Mouse (Mus musculus): Measurements from ENCODE around the gene Dlx4.

Dlx4 gene

DNA sequence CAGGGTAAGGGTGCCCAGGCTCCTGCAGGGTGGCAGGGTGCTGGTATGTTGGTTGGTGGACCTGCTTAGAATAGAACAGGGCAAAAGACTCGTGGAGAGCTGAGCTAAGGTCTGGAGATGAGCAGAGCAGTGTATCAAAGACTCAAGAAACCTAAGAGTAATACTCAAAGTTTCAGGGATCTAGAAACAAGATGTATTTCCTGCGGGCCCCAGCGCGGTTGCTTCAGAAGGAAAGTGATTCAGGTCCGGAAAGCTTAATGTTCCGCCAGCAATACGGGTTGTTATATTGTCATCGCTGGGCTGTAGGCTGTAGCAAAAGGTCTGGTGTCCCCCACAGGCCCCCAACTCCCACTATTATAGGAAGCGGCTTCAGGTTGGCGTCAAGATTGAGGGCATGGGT is 3.8 kb downstream of the Dlx4 start:
- no peak for DNase-seq

DNA sequence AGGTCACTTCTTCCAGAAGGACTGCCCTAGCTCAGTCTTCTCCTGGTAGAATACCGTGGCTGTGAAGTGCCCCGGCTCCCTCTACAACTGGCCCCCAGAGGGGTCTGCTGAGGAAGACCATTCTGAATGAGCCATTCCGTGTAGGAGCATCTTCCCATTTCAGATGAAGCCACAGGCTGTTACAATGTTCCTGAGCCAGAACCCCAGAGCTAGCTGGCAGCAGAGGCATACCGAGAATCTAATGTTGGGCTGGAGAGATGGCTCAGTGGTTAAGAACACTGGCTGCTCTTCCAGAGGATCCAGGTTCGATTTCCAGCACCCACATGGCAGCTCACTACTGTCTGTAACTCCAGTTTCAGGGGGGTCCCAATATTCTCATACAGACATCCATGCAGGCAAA is 6.2 kb downstream of the Dlx4 start:
- no peak for DNase-seq

DNA sequence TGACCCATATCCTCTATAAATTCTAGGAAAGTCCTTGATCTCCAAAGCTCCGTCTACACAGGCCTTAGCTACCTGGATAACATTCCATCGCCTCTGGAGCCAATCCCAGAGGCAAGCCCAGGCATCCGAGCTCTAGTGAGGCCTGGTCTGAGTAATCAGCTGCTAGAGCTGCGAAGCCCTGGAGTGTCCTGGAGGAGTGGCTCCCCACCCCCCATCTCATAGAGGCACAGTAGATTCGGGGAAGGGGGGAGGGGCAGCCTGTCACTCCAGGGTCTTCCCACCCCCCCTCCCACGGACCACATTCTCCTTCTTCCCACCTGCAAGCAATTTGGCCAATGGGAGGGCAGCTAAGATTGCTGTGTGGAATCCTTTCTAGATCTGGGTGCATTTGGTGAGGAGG is 8.8 kb downstream of the Dlx4 start:
- DNase-seq, result no peak

DNA sequence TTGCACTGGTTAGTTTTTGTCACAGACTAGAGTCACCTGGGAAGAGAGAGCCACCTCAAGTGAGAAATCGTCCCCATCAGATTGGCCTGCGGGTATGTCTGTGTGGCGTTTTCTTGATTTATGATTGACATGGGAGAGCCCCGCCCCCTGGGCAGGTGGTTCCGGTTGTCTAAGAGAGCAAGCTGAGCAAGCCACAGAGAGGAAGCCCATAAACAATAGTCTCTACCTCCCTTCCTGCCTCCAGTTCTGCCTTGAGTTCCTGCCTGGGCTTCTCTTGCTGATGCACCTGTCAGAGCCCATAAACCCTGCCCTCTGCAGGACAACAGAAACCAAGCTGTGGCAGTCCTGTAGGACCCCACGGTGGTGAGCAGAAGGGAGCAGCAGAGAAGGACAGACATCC is 12.7 kb downstream of the Dlx4 start:
- DNase-seq, result no peak

DNA sequence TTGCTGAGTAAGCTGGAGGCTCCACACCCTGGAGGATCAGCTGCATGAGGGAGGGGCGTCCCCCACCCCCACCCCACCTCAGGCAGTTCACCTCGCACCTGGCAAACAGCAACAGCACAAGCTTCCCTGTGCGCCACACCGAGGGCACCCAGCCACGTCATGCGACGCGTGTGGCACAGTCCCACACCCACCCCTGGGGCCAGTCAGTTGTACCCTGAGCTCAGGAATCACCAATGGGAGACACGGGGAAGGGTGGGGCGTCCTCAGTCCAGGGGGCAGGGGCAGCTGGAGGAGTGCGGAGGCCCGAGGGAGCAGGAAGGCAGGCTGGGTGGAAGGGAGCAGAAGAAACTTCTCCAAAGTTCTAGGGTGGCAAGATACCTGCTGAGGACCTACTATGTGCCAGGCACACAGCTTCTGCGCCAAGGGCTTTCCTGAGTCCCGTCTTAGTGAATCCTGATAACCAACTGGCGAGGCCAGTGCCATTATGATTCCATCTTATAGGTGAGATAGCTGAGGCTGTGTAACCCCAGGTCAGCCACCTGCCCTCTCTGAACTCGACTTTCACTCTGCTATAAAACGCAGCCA is 15.3 kb downstream of the Dlx4 start:
- DNase-seq, result no peak

DNA sequence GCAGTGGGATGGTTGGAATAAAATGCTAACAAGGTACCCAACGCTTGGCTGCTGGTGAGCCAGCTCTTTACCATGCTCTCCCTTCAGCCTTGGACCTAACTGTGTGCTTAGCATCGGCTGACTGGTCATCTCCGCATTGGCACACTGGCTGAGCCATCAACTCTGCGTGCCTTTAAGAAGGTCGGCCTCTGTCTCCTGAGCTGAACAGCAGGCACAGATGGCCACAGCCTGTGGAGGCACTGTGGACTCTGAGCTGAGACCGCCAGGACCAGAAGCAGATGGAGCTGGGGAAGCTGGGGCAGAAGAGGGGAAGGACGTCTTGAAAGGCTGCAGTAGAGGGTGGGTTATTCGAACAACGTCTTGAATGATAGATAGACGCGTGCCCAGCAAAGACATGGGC is 17.7 kb downstream of the Dlx4 start:
- no peak for DNase-seq

DNA sequence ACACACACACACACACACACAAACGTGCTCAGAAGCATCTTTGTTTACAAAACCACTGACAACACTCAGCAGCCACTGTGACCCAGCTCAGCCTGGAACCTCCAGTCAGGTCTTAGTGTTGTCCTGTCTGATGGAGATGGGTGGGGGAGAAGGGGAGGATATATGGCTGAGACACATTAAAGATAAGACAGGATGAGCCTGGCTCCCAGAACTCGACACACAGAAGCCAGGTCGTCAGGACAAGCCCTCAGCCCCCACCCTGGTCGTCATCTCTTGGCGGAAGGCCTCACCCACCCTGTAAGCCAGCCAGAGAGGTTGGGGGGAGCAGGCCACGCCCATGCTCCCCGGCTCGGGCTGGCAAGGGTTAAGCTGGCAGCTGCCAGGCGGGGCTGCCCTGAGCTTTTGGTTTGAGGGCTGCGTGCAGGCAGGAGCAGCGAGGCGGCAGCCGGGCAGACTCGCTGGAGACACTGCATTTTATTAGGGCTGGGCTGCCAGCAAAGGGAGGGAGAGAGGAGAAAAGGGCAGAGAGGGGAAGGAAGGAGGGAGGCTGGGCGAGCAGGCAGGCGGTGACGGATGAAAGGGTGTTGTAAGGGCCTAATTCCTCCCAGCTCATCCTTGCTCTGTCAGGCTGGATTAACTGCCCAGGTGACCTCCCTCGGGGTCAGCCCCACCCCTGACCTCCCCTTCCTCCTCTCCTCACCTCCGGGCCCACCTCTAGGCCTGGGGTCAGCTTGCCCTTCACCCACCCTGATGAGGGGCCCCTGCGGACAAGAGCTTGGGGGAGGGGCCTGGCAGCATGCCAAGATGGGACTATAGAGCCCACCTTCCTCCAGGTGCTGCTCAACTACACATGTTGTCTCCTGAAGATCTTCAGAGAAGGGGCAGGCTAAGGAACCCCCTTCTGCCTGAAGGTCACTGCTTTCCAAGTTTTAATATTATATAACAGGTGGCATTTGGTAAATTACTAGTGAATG is 19.5 kb downstream of the Dlx4 start:
- no peak for DNase-seq

DNA sequence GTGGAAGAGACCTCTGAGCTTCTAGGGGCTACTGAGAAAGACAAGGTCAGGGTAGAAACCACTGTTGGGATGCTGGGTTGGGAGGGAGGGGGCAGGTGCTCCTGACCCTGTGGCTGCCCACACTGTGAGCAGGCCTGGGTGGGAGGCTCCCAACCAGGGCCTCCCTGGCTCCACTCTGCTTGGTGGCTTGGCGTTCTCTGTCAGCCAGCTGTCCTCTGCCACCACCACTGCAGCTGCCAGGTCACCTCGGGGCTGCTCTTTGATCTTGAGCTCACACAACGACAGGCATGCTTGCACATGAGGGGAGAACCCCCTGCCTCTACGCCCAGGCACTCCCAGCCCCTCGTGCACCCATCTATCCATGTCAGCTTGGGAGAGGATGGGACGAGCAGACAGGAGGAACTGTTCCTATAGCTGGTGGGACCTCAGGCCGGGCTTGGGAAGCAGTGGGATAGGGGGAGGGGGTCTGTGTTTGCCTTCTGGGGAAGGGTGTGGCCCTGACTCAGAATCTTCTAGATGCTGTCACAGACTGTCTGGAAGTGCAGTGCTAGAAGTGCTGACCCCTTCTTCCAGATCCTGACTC is 20.6 kb downstream of the Dlx4 start:
- no peak for DNase-seq

DNA sequence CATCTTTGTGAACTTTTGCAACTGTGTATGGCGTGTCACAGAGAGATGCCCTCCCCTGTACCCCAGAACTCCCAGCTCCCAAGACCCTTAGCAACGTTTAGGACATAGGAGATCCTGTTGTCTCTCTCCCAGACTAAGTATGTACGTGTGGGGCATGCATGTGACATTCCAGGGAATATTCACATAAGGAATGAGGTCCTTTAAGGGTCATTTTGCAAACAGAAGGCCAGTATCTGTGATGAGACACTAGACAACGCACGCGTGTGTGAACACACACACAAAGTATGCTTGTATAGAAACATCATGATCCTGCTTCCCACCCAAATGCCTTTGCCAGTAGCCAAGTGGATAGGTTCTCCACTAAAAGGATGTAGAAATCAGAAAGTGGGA is 24.0 kb downstream of the Dlx4 start:
- no peak for DNase-seq

DNA sequence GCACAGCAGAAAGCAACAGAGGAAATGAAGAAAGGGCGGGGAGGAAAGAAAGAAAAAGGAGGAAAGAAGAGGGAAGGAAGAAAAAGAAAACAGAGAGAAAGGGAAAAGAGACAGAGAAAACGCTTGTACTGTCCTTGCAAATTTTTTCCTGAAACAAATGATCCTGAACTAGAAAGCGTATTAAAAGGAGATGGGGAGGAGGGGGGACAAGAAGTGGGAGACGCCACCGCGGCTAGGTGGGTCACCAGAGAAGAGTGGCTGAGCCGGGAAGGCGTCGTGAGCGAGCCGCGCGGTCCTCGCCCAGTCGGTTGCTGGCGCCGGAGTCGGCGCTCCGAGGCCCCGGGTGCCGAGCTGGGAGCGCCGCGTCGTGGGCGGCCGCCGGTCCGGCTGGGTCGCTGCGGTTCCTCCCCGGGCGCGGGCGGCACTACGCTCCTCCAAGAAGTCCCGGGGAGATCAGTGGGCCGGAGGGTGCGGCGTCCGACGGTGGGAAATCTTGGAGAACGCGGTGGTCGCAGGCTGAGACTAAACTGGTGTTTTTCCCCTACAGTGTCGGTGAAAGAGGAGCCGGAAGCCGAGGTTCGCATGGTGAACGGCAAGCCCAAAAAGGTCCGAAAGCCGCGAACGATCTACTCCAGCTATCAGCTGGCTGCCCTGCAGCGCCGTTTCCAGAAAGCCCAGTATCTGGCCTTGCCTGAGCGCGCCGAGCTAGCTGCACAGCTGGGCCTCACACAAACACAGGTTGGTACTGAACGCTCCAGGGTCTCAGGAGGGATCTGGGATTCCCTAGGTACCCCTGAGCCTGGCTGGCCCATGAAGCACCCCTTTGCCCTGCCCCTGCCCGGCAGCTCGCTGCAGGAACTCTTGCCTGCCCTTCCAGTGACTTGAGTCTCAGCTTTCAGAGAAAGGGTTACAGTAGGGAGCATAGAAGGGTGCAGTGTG is 24.6 kb downstream of the Dlx4 start:
- peak in 1 of 2 experiments; percentile 34 for DNase-seq

DNA sequence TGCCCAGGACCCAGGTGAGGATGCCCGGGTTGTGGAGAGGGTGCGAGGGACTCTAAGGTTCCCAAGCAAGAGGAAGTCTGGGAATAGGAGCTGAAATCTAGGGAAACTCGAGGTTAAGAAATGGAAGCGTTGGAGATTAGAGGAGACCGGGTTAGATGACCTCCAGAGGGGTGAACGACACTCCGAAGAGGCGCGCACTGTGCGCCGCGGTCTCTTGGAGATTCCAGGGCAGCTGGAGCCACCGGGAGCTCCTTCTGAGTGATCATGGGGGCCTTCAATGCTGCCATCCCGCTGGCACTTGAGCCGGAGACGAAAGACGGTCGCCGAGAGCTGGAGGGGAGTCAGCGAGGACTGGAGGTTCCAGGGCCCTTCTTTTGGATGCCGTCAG is 25.4 kb downstream of the Dlx4 start:
- DNase-seq, result no peak

DNA sequence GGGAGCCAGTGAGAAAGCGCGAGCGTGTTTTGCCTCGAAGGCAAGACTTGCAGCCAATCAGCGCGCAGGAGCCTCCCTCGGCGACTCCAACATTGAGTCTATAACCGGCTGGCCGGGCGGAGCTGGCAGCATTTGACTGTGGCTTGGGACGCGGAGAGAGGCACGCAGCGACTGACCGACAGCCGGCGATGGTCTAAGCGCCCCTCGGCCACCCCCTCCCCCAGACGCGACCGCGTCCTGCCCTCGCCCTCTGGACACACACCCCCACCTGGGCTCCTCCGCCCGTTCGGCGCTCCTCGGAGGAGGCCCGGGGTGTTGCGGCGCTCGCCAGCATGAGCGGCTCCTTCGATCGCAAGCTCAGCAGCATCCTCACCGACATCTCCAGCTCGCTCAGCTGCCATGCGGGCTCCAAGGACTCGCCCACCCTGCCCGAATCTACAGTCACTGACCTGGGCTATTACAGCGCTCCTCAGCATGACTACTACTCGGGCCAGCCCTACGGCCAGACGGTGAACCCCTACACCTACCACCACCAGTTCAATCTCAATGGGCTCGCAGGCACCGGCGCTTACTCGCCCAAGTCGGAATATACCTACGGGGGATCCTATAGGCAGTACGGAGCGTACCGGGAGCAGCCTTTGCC is 26.0 kb downstream of the Dlx4 start, which contains the start of gene Dlx3:
Gene Dlx3 (plus strand): TSS at position 130 of the 643 bp plus-strand sequence.
- peak; percentile 17 to 36 for DNase-seq

DNA sequence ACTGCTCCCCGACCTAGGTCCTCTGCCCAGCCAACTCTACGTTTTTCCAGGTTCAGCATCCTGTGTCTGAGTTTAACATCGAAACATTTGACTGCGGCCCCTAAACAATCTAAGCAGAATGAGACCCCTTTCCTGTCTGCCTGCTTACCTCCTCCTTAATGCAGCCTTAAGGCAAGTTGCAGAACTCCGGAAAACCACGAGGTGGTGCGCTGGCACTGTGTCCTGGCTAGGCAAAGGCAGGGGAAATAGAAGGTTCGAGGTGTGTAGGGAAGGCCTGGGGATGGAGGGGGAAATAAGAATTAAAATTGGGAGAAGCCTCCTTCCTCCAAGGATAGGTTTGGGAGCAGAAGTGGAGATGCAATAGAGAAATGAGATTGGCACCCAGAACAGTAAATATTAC is 27.6 kb downstream of the Dlx4 start:
- peak; percentile 68 to 87 for DNase-seq

DNA sequence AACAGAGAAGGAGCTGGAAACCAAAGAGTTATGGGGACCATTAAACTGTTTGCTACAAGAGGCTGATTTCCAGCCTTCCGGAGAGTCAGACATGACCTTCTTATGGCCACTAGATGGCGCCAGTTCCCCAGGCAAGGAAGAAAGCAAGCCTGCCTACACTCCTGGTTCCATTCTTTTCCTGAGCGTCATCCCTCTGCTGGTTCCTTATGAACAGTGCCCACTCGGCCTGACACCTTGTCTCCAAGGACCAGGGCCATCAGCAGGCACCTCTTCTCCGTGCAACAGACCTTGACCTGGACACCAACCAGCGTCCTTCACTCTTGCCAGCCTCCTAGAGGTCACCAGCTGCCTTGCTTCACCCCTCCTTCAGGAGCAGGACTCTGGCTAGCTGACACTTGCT is 29.0 kb downstream of the Dlx4 start:
- peak; percentile 77 to 84 for DNase-seq

DNA sequence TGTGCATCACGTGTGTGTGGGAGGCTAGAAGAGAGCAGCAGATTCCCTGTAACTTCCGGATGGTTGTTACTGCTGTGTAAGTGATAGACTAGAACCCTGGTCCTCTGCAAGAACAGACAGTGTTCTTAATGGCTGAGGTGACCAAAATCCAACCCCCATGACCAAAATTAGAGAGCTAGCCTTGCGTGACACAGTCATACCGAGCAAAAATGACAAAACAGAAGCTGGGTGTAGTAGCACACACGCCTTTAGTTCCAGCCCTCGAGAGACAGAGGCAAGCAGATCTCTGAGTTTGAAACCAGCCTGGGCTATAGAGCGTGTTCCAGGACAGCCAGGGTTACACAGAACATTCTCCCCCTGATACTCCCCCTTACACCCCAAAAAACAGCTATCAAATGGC is 36.0 kb downstream of the Dlx4 start:
- no peak for DNase-seq

DNA sequence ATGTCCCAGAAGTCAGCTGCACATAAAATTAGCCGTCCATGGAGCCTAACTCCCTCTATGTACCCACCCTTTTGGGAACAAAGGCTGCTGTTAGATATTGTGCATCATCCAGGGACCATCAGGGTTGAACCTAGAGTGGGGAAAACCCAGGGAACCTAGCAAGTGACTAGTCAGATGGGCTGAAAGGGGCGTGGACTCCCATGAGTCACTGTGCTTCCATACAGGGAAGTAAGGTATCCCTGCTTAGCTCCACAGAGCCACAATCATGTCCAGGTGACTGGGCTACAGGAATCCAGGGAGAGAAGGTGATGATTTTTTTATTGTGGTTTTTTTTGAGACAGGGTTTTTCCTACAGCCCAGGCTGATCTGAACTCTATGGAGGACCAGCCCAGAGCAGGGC is 37.1 kb downstream of the Dlx4 start:
- DNase-seq, result no peak

DNA sequence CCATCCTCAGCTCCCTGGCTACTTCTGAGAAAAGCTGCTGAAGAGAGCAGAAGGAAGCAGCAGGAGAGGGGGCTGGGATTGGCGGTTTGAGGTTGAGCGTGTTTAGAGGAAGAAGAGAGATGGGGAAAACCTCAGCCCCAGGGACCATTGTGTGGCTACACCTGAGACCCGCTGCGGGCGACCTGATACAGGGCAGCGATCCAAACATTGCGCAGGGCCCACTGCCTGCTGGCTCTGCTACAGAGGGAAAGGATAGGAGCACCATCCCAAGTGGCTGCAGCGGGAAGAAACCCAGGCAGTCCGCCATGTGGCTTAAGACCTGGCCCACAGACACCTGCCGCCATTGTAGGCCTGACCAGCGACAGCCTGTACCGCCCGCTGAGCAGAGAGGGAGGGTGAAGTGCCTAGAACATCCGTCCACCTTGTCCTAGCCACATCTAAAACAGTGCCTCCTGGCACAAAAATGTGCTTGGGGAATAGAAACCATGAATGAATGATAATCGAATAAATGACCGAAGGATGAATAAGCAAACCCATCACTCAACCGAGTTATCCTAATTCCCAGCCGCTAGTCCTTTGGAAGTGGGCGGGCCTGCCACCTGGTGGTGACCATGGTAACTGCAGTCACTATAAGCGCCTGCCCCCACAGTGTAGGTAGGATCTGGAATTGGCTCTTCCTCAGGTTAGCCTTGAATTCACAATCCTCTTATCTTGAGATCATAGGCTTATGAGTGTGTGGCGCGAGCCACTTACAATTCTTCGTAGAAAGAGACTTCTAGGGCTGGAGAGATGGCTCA is 39.4 kb downstream of the Dlx4 start:
- DNase-seq, result peak; percentile 79 to 91

DNA sequence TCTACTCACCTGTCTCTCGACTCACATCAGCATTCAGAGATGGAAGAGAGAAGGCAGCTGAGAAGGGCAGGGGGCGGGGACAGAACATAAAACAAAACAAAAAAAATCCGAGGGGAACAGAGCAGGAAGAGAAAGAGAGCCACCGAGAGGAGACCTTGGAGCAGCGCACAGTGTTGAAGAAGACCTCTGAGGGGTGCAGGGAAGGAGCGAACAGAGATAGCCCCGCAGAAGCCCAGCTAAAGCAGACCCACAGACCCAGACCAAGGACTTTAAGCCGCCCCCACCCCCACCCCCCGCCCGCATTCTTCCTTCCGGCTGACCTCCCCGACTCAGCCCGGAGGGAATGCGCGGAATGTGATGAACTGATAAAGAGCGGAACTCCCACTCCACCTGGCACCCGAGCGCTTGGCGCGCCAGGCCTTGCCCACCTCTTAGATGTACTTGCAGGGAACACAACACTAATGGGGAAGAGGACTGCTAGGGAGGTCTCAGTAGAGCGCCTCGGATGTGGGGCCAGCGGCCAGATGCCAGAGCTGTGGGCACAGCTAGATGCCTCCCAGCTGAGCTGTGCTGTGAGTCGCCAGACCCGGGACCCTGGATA is 40.7 kb downstream of the Dlx4 start:
- DNase-seq, result peak in 1 of 2 experiments; percentile 48

DNA sequence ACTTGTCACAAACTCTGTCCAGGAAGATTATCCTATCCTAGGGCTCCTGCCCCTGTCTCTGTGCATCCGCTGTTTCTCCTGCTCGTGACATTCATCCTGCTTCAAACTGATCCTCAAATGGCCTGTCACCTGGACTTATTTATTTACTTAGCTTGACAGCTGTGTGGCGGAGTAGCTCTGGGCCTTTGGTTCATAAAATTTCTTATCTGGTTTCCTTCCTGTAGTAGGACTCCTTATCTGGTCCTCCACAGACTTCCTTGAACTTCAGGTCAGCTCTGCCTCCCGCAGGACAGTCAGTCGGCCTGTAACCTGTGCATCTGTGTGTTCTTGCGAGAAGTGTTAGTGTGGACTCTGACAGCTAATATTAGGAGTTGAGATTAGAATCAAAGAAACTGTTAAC is 41.8 kb downstream of the Dlx4 start:
- DNase-seq, result peak; percentile 35 to 64

DNA sequence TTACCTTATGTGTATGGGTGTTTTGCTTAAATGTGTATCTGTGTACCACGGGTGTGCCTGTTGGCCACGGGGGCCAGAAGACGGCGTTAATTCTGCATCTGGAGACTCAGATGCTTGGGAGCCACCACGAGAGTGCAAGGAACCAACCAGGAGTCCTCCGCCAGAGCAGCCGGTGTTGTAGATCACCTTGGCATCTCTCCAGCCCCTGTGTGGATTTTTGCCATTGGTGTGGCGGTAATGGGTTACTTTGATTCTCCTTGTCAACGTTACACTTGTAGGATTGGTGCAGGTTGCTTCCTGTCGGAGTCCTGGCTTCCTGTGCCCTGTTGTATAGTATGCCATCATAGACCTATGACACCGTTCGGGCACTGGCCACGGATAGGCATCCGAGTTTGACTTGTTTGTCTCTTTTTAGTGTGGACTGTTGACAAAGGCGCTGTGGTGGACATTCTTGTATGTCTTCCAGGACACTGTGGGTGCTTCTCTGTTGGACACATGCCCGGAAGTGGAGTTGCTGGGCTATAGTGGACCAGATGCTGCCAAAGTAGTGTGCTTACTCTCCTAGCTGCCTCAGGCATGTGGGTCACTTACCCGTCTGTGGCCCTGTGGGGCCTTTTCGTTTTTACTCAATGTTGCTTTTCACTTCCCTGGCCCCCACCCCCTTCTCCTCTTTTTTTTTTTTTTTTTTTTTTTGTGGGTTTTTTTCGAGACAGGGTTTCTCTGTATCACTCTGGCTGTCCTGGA is 43.7 kb downstream of the Dlx4 start:
- peak; percentile 48 to 66 for DNase-seq

Data from kidney, postnatal 36 days (tissue).